Mouse (Mus musculus) lung, postnatal 25 days (tissue): ENCODE measurements around the gene Cdadc1.
A peak's percentile ranks its signal among the peaks of the same experiment; 100 is the strongest.
"Not testable (repeated sequence)": the region's sequence is repeated elsewhere in the genome, so short reads cannot be mapped to it uniquely, and the experiment has no call there.

ENCODE experiments used
- DNase-seq: peaks from one replicate; pipeline ENCODE4 v3.0.0; 2022; ENCODE audit warnings: low spot score

The Cdadc1 gene

DNA sequence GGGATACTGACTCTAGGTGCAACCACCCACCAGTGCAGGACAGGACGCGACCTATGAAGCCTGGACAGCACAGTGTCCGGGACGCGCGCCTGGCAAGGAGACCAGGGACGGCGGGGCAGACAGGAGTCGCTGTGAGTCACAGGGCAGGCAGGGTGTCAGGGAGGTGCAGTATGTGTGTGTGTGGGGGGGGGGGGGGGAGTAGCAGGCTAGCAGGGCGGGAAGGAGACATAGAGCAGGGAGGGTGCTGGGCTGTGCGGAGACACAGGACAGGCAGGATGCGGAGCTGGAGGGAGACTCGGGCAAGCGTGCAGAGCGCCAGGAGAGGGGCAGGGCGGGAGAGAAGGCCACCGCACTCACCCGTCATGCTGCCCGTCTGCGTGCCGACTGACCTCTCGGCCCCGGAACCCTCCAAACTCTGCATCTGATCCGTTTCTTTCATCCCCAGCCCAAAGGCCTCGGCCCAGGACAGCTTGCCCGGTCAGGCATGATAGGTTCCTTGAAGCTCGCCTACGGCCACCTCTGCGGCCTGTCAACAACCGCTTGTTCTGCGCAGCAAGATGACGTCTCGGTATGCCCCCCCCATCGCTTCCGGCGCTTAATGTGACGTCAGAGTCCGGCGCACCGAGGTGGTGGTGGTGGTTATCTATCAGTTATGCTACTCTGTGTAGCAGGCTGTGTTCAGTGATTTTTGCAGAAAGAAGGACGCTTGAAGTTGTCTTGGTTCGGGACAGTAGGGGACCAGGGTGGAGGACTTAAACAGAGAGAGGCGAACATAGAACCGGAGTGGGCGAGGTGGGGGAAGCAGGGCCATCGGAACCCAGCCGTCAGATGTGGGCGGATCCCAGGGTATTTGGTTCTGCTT is at the start of gene Cdadc1:
Gene Cdadc1, minus strand, starts transcription at position 562 of the 862 bp plus-strand sequence.
- peak; percentile 94 for DNase-seq

DNA sequence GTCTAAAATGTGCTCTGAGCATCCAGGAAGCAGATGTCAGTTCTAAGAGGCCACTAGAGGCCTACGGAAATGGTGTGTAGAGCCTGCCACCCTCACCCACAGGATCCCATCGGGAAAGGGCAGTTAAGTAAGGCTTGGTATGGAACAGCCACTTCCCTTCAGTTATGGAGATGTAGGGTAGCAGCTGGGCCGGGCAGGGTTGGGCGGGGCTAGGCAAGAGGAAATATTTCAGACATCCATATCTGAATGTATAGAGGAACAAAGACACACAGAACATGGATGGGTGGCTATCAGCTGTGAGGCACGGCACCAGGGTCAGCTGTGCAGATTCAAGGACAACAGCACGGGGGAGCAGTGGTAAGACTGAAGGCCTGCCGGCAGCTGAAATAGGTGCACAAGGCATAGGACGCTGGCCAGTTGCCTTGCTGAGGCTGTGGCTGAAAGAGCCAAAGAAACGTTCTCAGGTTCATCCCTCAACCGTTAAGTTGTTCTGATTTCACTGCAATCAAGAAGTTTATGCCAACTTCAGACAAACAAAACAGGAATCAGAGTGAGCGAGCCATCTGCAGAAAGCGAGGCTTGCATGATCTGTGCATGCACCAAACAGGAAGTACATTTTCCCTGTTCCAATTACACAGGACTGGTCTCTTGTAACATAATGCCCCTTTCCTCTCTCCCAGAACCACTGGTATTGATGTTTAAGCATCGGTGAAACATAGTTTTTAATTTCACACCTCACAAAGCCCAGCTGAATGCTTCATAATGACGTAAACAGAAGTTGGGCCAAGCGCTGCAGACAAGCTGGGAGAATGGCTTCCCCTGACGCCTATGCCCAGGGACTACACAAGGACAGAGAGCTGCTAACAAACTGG is 49.3 kb upstream of the Cdadc1 start:
- DNase-seq = no peak

DNA sequence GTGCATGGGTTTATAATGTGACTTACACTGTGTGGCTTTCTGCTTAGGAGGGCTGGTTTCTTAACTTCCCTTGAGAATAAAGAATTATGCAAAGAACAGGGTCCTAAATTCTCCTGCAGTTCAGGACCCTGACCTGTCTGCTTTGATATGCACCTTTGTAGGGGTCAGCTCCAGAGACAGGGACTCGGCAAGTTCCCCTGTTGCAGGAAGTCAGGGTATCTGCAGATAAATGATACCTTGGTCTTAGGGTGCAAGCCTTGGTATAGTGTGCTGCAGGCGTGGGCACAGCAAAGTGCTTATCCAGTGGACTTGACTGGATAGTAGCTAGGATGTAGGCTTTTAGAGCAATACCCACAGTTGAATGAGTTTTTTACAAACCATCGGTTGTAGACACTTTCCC is 47.1 kb upstream of the Cdadc1 start:
- no peak for DNase-seq

DNA sequence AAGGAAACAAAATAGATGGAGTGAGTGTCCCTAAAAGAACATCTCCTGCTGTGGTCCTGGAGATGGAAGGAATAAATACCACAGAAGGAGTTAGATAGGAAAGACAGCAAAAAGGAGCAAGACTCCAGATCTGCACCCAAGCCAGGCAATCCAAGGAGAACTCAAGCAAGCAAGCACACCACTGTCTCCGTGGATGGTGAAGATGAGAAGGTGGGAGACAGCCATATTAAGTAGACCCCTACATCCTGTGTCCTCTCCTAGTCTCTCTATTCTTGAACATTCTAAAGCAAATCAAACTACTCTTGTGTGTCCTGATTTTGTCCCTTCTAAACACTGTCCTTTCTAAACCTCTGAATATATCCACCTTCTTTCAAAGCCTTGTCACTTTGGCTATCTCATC is 46.4 kb upstream of the Cdadc1 start:
- DNase-seq = no peak

DNA sequence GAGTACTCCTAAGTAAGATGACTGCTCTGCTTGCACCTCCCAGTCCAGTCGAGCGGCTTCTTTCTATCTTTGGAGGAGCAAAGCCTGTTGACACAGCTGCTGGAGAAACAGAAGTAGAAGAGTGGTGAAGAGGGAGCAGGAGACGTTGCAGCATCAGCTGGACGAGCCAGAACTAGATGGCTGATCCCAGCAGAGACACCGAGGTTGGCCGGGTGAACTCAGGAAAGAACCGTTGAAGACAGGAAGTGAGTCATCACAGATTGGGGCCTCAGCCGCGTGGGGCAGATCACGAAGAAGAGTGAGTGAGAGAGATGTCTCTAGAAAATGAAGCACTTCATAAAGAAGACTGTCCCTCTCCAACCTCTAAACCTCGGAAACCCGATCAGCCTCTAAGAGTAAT is 45.8 kb upstream of the Cdadc1 start:
- no peak for DNase-seq

DNA sequence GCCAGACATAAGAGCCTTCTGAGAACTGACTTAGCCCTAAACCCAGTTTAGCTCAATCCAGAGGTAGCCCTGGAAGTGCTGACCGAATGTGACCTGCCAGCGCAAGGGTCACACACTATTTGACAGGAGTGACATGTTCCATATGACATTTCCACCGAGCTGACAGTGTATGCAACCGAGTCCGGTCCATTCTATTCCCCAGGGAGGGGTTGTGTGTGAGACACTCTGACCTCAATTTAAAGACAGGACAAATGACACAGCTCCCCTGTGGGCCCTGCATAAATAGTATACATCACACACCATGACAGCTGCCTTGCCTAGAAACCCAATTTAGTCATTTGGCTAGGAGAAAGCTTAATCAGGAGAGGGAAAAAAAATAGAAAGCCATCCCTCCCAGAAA is 44.1 kb upstream of the Cdadc1 start:
- DNase-seq = no peak

DNA sequence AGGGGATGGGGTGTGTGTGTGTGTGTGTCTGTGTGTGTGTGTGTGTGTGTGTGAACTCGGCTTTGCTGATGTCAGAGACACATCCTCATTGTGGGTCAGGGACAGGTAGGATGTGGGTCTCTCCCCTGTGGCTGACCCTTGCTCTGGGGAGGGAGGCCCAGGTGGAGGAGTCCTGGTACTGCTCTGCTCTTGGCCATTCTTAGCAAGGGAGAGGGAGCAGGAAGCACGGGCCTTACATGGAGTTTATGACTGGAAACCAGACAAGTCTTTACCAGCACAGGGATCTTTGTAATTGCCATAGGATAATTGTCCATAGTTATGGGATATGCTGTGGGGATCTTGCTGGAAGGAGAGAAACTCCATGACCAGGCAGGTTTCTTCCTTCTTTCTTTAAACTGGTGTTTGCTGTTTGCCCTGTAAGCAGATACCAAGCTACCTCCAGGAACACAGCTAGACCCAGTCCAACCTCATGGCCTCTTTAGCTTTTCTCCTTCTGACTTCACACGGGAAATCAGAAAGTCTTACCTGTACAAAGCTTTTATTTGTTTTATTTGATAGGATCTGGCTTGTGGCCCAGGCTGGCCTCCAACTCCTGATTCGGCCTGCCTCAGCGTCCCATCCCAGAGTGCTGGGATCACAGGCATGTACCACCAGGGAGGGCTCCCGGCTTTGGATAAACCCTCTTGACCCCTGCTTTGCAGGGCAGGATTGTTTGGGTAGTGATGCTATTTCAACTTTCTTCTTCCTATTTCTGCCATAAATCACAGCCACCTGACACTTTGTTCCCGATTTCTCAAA is 41.3 kb upstream of the Cdadc1 start:
- no peak for DNase-seq

DNA sequence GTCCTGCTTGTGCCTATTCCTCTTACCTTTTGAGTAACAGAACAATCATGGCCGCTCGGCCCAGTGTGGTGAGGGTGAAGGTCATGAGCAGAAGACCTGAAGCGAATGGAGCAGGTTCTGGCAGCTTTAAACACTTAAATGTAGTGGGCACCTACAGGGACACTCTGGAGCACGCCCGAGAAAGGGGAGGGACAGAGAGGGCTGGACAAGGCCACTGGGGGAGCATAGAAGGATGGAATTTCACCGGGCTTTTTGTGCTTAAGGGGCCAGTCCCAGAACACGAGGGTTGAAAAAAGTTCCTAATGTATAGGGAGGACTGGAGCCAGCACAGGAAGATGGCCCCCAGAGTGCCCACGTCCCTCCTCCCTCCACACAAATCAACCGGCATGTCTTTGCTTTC is 36.2 kb upstream of the Cdadc1 start:
- no peak for DNase-seq

DNA sequence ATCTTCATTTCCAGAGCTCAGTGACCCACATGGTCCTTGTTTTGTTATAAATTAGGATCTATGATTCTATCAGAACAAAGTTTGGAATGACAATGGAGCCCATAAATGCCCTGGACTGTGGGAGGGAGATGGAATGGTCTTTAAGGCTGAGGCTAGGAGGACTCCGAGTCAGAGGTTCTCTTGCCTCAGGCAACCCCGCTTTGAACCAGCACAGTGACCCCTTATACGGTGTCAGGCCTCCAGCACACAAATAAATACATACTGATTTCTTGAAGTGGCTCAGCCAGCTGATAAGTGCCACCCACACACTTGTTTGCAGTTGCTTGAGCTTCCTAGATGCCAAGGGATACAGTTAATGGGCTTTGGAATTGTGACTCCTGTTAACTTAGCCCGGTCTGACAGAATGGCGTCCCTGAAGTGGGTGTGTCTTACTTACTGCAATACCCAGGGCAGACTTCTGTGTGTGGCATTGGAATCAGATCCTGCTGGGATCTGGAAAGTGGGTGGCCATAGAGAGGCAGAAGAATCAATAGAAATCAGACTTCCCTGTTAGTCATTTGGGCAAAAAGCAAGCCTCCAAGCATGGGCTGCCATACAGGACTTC is 35.6 kb upstream of the Cdadc1 start:
- DNase-seq = no peak

DNA sequence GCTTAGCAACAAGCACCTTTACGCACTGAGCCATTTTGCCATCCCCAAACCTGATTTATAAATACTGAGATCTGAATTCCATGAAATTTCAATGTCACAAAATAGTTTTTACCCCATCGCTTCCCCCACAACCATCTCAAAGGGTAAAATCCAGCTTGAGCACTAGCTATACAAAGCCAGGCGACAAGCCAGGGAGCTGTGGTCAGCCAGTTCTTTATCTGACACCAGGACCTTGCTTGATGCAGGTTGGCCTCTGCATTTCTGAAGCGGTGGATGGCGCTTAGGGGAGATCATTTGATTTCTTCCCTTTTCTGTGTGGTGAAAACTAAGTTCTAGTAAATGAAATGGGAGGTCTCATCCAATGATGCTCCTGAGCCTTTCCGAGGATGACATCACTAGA is 34.3 kb upstream of the Cdadc1 start:
- no peak for DNase-seq

DNA sequence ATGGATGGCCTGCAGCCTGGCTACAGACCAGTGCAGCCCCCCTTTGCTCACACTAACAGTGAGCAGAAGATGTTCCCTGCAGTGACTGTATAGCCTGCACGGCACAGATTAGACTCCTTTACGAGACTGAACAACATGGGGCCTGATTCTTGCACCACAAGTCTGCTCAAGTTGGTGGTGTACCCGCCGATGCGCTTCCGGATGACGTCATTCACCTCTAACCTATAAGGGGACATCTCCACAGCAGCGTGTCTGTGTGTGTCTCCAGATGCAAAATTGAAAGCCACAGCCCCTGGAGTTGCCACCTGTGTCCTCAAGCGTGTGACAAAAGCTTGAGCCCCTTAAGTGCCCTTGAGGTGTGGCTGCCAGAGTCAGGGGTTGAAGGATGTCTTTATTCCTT is 32.3 kb upstream of the Cdadc1 start:
- DNase-seq = no peak

DNA sequence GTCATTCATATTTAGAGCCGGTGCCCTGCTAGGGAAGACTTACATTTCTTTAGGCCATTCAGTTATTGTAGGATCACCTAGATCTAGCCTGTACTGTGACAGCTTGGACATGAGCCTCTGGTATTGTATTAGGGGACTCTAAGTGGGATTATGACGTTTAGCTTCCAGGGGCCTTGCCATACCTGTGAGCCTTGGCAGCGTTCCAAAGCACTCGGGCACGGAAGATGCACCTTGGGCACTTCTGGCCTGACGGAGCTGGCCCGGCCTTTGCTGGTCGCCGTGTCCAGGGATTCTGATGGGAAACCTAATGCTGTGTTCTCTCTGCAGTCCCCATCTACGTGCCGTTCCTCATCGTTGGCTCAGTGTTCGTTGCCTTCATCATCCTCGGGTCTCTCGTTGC is 31.5 kb upstream of the Cdadc1 start:
- no peak for DNase-seq

DNA sequence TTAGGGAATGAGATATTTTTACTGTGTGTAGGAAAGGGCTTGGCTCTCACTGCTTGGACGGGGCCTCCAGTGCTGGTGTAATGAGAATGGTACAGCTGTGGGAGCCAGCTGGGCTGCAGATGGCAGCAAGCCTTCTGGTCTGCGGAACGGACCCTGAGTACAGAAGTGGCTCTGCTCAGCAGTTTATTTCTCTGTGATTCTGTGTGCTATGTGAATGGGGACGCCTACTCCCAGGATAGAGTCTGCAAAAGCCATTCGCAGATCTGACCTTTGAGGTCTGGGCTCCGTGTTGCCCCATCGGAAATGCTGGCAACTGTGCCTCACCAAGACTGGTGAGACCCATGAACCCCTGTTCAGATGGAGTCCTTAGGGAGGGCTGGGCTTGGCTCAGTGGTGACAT is 30.1 kb upstream of the Cdadc1 start:
- peak; percentile 14 for DNase-seq

DNA sequence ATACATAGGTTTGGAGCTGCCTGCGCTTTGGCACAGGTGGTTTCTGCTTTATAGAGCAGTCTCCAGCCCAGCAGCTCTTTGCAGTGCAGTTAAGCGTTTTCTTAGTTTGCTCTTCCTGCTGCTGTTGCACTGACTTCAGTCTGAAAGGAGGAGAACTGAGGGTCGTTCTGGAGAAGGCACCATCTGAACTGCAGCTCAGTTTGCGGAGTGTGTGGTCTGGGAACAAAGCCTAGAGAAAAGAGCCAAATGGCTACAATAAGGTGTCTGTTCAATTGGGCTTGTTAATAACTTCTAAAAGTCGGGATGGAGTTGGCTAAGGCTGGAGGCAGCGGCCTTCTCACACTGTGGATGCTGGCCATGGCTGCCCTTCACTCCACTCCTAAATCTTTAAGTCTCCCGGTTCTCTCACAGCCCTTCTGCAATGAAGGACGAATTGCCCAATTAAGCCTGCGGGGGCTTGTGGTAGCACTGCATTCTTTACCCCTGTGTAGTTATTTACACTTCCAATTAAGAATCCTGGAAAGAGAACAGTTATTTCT is 29.5 kb upstream of the Cdadc1 start:
- no peak for DNase-seq

DNA sequence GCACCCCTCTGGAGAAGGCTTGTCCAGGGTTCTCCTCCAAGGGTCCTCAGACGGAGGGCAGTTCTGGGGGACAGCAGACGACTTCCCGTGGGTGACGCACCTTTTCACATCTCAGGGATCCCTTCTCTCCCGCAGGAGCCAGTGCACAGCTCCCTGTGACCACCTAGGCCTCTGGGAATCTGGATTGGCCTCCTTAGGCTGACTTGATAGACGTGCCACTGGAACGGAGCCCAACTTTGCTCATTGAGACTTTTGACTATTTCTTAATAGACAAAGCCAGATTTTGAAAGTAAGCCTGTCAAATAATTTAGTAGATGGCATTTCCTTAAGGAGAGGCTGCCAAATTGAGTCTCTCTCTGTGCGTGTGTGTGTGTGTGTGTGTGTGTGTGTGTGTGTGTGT is 29.0 kb upstream of the Cdadc1 start:
- DNase-seq = no peak

DNA sequence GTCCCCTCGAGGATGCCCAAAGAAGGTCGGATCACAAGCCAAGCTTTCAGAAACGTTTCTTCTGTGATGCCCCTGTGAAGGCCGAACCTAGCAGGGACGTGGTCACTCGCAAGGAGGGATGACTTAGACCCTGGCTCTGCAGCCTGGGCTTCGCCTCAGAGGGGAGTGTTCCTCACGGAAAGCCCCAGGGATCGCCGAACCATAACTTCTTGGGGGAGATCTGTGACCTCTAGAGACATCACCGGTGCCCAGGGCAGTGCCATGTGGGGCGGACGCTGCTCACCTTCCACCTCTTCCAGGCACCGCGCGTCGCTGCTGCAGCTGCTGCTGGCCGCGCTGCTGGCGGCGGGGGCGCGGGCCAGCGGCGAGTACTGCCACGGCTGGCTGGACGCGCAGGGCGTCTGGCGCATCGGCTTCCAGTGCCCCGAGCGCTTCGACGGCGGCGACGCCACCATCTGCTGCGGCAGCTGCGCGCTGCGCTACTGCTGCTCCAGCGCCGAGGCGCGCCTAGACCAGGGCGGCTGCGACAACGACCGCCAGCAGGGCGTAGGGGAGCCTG is 28.1 kb upstream of the Cdadc1 start:
- no peak for DNase-seq

DNA sequence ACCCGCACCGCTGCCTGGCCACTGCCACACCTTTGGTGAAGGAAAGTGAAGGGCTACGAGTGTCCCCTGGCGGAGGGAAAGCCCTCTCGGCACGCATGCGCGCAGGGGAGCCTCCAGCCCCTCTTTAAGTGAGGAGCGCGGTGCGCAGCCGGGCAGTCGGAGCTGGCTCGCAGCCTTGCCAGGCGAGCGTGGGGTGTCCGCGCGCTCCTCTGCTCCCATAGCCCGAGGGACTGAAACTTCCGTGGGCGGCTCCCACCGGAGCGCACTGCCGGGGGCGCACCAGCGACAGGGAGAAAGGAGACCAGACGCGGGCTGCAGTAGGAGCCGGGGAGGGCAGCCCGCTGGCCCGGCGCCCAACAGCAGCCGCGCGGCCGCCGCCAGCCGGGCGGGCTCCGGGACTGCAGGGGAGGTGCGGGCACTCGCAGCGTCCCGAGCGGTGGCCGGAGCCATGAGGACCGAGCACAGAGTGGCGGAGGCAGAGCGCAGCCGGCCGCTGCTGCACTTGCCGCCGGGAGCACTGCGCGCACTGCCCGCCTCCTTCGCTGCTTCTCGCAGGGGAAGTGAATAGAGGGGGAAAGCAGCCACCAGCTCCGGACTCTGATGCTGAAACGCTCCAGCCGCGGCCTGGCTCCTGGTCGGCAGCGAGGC is 27.5 kb upstream of the Cdadc1 start, which contains the start of gene Shisa2:
Gene Shisa2, plus strand, starts transcription at position 151 of the 648 bp plus-strand sequence.
- peak; percentile 62 for DNase-seq

DNA sequence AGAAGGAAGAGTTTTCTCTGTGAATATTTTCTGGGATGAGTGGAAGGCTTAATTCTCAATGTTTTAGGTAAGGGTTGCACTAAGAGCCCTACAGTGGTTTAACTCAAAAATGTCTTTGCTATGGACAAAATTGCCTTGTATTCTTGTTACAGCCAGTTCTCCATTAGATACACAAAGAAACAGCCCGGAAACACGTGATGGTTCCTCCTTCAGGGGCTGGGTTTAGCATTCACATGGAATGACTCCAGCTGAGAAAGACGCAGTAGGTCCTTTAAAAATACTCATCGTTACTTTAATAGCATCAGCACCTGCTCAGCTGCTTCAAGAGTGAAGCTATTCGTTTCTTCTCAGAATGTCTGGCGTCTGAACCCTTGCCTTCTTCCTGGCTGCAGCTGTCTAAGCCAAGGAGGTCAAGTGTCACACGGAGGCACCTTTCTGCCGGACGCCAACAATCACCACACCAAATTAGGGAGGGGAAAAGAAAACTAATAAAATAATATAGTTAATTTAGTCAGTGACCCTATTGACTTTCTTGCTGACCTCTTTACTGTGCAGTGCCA is 26.6 kb upstream of the Cdadc1 start:
- no peak for DNase-seq

DNA sequence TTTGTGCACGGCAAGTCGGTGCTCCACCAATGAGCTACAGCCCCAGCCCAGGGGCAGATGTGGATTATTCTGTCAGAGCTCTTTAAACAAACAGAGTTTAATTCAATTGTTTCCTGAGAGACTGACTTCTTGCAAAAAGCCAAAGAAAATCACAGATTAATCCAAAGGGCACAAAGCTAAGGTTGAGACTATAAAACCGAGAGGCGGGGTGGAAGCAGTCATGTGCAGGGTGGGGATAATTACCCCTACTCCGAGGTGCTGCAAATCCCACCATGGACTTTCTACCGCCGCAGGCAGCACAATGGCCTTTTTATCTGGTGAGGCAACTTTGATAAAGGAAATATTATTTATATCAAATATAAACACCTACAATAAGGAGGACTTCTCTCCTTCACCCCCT is 19.0 kb upstream of the Cdadc1 start:
- no peak for DNase-seq

DNA sequence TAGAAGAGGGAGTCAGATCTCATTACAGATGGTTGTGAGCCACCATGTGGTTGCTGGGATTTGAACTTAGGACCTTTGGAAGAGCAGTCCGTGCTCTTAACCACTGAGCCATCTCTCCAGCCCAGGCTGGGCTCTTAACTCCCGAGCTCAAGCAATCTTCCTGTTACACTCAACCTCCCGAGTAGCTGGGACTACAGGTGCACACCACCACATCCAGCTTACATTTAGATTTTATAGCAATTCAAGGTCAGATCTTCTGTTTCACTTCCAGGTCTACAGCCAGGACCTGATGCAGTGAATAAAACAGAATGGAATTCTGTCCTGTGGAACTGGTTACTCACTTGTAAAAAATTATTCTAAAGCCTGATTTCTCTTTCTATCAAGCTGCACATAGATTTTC is 16.4 kb upstream of the Cdadc1 start:
- not testable (repeated sequence) for DNase-seq
